Mouse (Mus musculus) common myeloid progenitor, adult 5-6 weeks (primary cell): ENCODE measurements around the gene Klk1b1. TPM values are rescaled to one million over a fixed set of nuclear protein-coding genes. Genes with fewer than 3 reads are reported as not detected.
"Not testable (repeated sequence)": the region's sequence is repeated elsewhere in the genome, so short reads cannot be mapped to it uniquely, and the experiment has no call there.

Source experiments
- ATAC-seq: replicated peaks from 2 replicates; pipeline ENCODE4 v1.8.0; 2016; ENCODE audit warnings: low read depth, mild to moderate bottlenecking, moderate TSS enrichment, inconsistent platforms; ENCODE audit not compliant: poor library complexity, severe bottlenecking
- total RNA-seq: library from RNA; stranded (forward); fragments of 200-1000, 187-1606 nt; gene quantifications from 2 replicates; pipeline ENCODE4 v1.2.3, GENCODE M21; 2017

Klk1b1 gene
- total RNA-seq, 1 experiment from 2014 or later, result not detected

GRCm38 (mm10) chr7:43994821-43995220, 28.3 kb downstream of the Klk1b1 start:
- not testable (repeated sequence) for ATAC-seq

- not testable (repeated sequence) for ATAC-seq
These were observed 29.0 kb downstream of the Klk1b1 start, which contains the start of gene Klk1b11 for GRCm38 (mm10) chr7:43995577-43995976. Gene Klk1b11 (plus strand): TSS chr7:43995877.

- 0 out of 2 replicates have a peak, but pooled peaks have one; percentile 29 for ATAC-seq
These were observed 38.3 kb downstream of the Klk1b1 start for GRCm38 (mm10) chr7:44004847-44005246.

GRCm38 (mm10) chr7:44011868-44012267, 45.3 kb downstream of the Klk1b1 start, which contains the start of gene Klk1b26:
Gene Klk1b26 (plus strand): TSS chr7:44012168.
- not testable (repeated sequence) for ATAC-seq

- ATAC-seq, result not testable (repeated sequence)
These were observed 48.1 kb downstream of the Klk1b1 start for GRCm38 (mm10) chr7:44014666-44015065.

GRCm38 (mm10) chr7:44015071-44015470, 48.5 kb downstream of the Klk1b1 start:
- no peak for ATAC-seq

Other genes starting within 250 kb of the Klk1b1 start
- gene Klk12, start 197.9 kb upstream of the Klk1b1 start, total RNA-seq, result not detected in 2 replicates
- gene Klk11, start 192.1 kb upstream of the Klk1b1 start, total RNA-seq, result not detected in 2 replicates
- gene Klk10, start 185.7 kb upstream of the Klk1b1 start, total RNA-seq, result not detected in 2 replicates
- gene Klk9, start 174.9 kb upstream of the Klk1b1 start, total RNA-seq, result not detected in 2 replicates
- 29.0 and 33.0 TPM in 2 replicates for gene Klk8, start 169.2 kb upstream of the Klk1b1 start, total RNA-seq
- not detected in 2 replicates for gene Klk7, start 155.5 kb upstream of the Klk1b1 start, total RNA-seq
- not detected in 2 replicates for gene Klk6, start 142.3 kb upstream of the Klk1b1 start, total RNA-seq
- not detected in 2 replicates for gene Klk5, start 124.8 kb upstream of the Klk1b1 start, total RNA-seq
- not detected in 2 replicates for gene Klk4, start 85.6 kb upstream of the Klk1b1 start, total RNA-seq
- not detected in 2 replicates for gene Klk15, start 33.0 kb upstream of the Klk1b1 start, total RNA-seq
- not detected in 2 replicates for gene Klk1b8, start 16.1 kb upstream of the Klk1b1 start, total RNA-seq
- not detected in 2 replicates for gene Klk1b9, start 9.3 kb downstream of the Klk1b1 start, total RNA-seq
- gene Klk1b11, start 29.1 kb downstream of the Klk1b1 start, total RNA-seq, result not detected in 2 replicates
- not detected in 2 replicates for gene Klk1b26, start 45.4 kb downstream of the Klk1b1 start, total RNA-seq
- not detected in 2 replicates for gene Klk1b27, start 85.5 kb downstream of the Klk1b1 start, total RNA-seq
- not detected in 2 replicates for gene Klk1b21, start 135.6 kb downstream of the Klk1b1 start, total RNA-seq
- gene Klk1b22, start 145.9 kb downstream of the Klk1b1 start, total RNA-seq, result not detected in 2 replicates
- gene Klk1b16, start 170.0 kb downstream of the Klk1b1 start, total RNA-seq, result not detected in 2 replicates
- gene Klk1b24, start 221.5 kb downstream of the Klk1b1 start, total RNA-seq, result not detected in 2 replicates
- not detected in 2 replicates for gene Klk1b3, start 231.4 kb downstream of the Klk1b1 start, total RNA-seq
- gene Klk1b4, start 240.7 kb downstream of the Klk1b1 start, total RNA-seq, result not detected in 2 replicates
- gene Klk1b5, start 249.2 kb downstream of the Klk1b1 start, total RNA-seq, result not detected in 2 replicates